ENCODE assay signal across 8 mouse cellular contexts in genomic region chr9:60743180-60743900, GRCm38 (mm10). TPM values are rescaled to one million over a fixed set of nuclear protein-coding genes. Genes with fewer than 3 reads are reported as not detected.
DNase-seq lines count a peak whose midpoint lies in the region; ATAC-seq lines count a peak whose summit lies in the region.

No protein-coding gene starts in this region.

- DNase-seq in gastrocnemius, adult 18-20 months (ENCODE audit: low spot score) = peak; percentile 76
- DNase-seq in gastrocnemius, postnatal 10 days = no peak
- peak; percentile 88 for DNase-seq in brain, adult 2 months (ENCODE audit: low read depth, low spot score)
- DNase-seq in lung, adult 18-20 months = peak; percentile 72 to 87
- DNase-seq in midbrain, embryonic 10.5 days (ENCODE audit: low spot score) = no peak

- H3K27ac ChIP-seq in kidney, embryonic 14.5 days (ENCODE audit: low read depth, low read length) = no peak overlapping the region
- 0 out of 2 replicates have a peak overlapping the region, but pooled peaks have one; percentile 42 for H3K27ac ChIP-seq in stomach, embryonic 15.5 days
- no peak overlapping the region for H3K27ac ChIP-seq in midbrain, embryonic 10.5 days (replicated peaks)

- peak overlapping the region; percentile 28 for H3K4me2 ChIP-seq in kidney, embryonic 14.5 days (replicated peaks; ENCODE audit: low read depth, low read length)
- H3K4me2 ChIP-seq in stomach, embryonic 15.5 days = peak overlapping the region; percentile 53

- H3K36me3 ChIP-seq in kidney, embryonic 14.5 days (ENCODE audit: control insufficient read depth, insufficient read depth, low read length) = no peaks in the 10 kb centered on the region
- H3K36me3 ChIP-seq in stomach, embryonic 15.5 days = no peaks in the 10 kb centered on the region
- H3K36me3 ChIP-seq in midbrain, embryonic 10.5 days = no peaks in the 10 kb centered on the region

- 0 out of 2 replicates have a peak, but pooled peaks cover 2% of the 10 kb centered on the region for H3K4me1 ChIP-seq in kidney, embryonic 14.5 days (ENCODE audit: control insufficient read depth, insufficient read depth, low read length)
- peaks cover 12% of the 10 kb centered on the region; the same call in 1 of the 2 replicates for H3K4me1 ChIP-seq in stomach, embryonic 15.5 days
- no peaks in the 10 kb centered on the region for H3K4me1 ChIP-seq in midbrain, embryonic 10.5 days

- peak overlapping the region; percentile 10; the same call in 1 of the 2 replicates for H3K4me3 ChIP-seq in kidney, embryonic 14.5 days (ENCODE audit: low read length)
- peak overlapping the region; percentile 17 for H3K4me3 ChIP-seq in stomach, embryonic 15.5 days (replicated peaks)
- no peak overlapping the region for H3K4me3 ChIP-seq in midbrain, embryonic 10.5 days

- WGBS in kidney, embryonic 14.5 days = 28% methylated on average over 17 of the region's 17 CpGs
- 21% methylated on average over 17 of the region's 17 CpGs for WGBS in stomach, embryonic 15.5 days
- WGBS in midbrain, embryonic 10.5 days = 73% methylated on average over 17 of the region's 17 CpGs

- H3K9me3 ChIP-seq in kidney, embryonic 14.5 days (ENCODE audit: control insufficient read depth, low read length) = no peaks in the 10 kb centered on the region
- no peaks in the 10 kb centered on the region for H3K9me3 ChIP-seq in stomach, embryonic 15.5 days
- no peaks in the 10 kb centered on the region for H3K9me3 ChIP-seq in midbrain, embryonic 10.5 days (replicated peaks)

- ATAC-seq in granulocyte monocyte progenitor cell, adult 5-6 weeks (replicated peaks; ENCODE audit: poor library complexity, severe bottlenecking) = peak; percentile 60
- peak; percentile 52 for ATAC-seq in kidney, embryonic 14.5 days (ENCODE audit: low FRiP score, low TSS enrichment)
- peak; percentile 35; the same call in 1 of the 2 replicates for ATAC-seq in stomach, embryonic 15.5 days (ENCODE audit: insufficient read depth, low FRiP score, low read depth)

- H3K9ac ChIP-seq in kidney, embryonic 14.5 days (ENCODE audit: low read depth, low read length) = peak overlapping the region; percentile 1; the same call in 1 of the 2 replicates
- H3K9ac ChIP-seq in stomach, embryonic 15.5 days = no peak overlapping the region

- no peaks in the 10 kb centered on the region; the same call in 1 of the 2 replicates for H3K27me3 ChIP-seq in kidney, embryonic 14.5 days (ENCODE audit: control insufficient read depth, insufficient read depth, low read length)
- H3K27me3 ChIP-seq in stomach, embryonic 15.5 days (replicated peaks) = no peaks in the 10 kb centered on the region
- H3K27me3 ChIP-seq in midbrain, embryonic 10.5 days (ENCODE audit: low read depth, poor library complexity, severe bottlenecking) = no peaks in the 10 kb centered on the region

RNA-seq across cellular contexts. Expression of gene Larp6, which starts 30.6 kb away (rescaled TPM):
- total RNA-seq in gastrocnemius, adult 18-20 months (2021) = 1 to 10 TPM; 1.1 to 1.2 TPM
- total RNA-seq in gastrocnemius, postnatal 10 days (2021) = 1 to 10 TPM; 2.2 to 2.9 TPM
- not detected in 2 replicates for total RNA-seq in granulocyte monocyte progenitor cell, adult 5-6 weeks (2014; fragmentation: Nextera tagmentation)
- not detected in 2 replicates for total RNA-seq in granulocyte monocyte progenitor cell, adult 5-6 weeks (2017)
- 1.3 and 2.3 TPM in 2 replicates for polyA plus RNA-seq in kidney, embryonic 14.5 days (2014; fragmentation: Nextera tagmentation; extraction: Ambion mirVana)
- polyA plus RNA-seq in stomach, embryonic 15.5 days (2015; fragmentation: Nextera tagmentation; extraction: Ambion mirVana) = 2.2 and 2.3 TPM in 2 replicates
- 1.2 and 1.9 TPM in 2 replicates for polyA plus RNA-seq in midbrain, embryonic 10.5 days (2016; fragmentation: Nextera tagmentation; extraction: Ambion mirVana)

RNA-seq across cellular contexts. Expression of gene Uaca, which starts 51.0 kb away (rescaled TPM):
- total RNA-seq in gastrocnemius, adult 18-20 months (2021) = 100 to 1,000 TPM; 137 to 171 TPM
- 10 to 100 TPM; 84.9 to 90.4 TPM for total RNA-seq in gastrocnemius, postnatal 10 days (2021)
- total RNA-seq in granulocyte monocyte progenitor cell, adult 5-6 weeks (2014; fragmentation: Nextera tagmentation) = 0.79 and 1.2 TPM in 2 replicates
- 2.1 and 2.2 TPM in 2 replicates for total RNA-seq in granulocyte monocyte progenitor cell, adult 5-6 weeks (2017)
- polyA plus RNA-seq in kidney, embryonic 14.5 days (2014; fragmentation: Nextera tagmentation; extraction: Ambion mirVana) = 13.7 and 15.2 TPM in 2 replicates
- polyA plus RNA-seq in stomach, embryonic 15.5 days (2015; fragmentation: Nextera tagmentation; extraction: Ambion mirVana) = 35.9 and 36.1 TPM in 2 replicates
- 33.1 and 37.0 TPM in 2 replicates for polyA plus RNA-seq in midbrain, embryonic 10.5 days (2016; fragmentation: Nextera tagmentation; extraction: Ambion mirVana)

RNA-seq across cellular contexts. Expression of gene Lrrc49, which starts 55.4 kb away (rescaled TPM):
- 1 to 10 TPM; 1.8 to 2.8 TPM for total RNA-seq in gastrocnemius, adult 18-20 months (2021)
- total RNA-seq in gastrocnemius, postnatal 10 days (2021) = 1 to 10 TPM; 4.7 to 5.1 TPM
- 3.4 and 4.1 TPM in 2 replicates for total RNA-seq in granulocyte monocyte progenitor cell, adult 5-6 weeks (2014; fragmentation: Nextera tagmentation)
- total RNA-seq in granulocyte monocyte progenitor cell, adult 5-6 weeks (2017) = 6.1 and 12.0 TPM in 2 replicates
- 15.7 and 20.9 TPM in 2 replicates for polyA plus RNA-seq in kidney, embryonic 14.5 days (2014; fragmentation: Nextera tagmentation; extraction: Ambion mirVana)
- 14.3 and 15.7 TPM in 2 replicates for polyA plus RNA-seq in stomach, embryonic 15.5 days (2015; fragmentation: Nextera tagmentation; extraction: Ambion mirVana)
- 27.6 and 38.9 TPM in 2 replicates for polyA plus RNA-seq in midbrain, embryonic 10.5 days (2016; fragmentation: Nextera tagmentation; extraction: Ambion mirVana)

Comparison
In these comparisons a context has a peak if more than half of its experiments do, and no peak if none do; other contexts are left out.
1. DNase-seq: peak in gastrocnemius, adult 18-20 months (single experiment), brain, adult 2 months (single experiment) and lung, adult 18-20 months (2 of 2); none in gastrocnemius, postnatal 10 days (single experiment) and midbrain, embryonic 10.5 days (single experiment).
2. RNA of gene Uaca, which starts 51.0 kb away (total RNA-seq): 137 to 171 TPM in gastrocnemius, adult 18-20 months and 84.9 to 90.4 TPM in gastrocnemius, postnatal 10 days; 0.79 to 2.2 TPM in granulocyte monocyte progenitor cell, adult 5-6 weeks; every median in the first group is over 10 times any median in the second.
3. Peak in every context shown above with its lines, with median percentiles within 50 percentile points of each other: ATAC-seq.